Mouse (Mus musculus) layer of hippocampus, postnatal 14 days (tissue): Measurements from ENCODE around the gene Coa6. TPM values are rescaled to one million over a fixed set of nuclear protein-coding genes. Genes with fewer than 3 reads are reported as not detected.
"Not testable (repeated sequence)": the region's sequence is repeated elsewhere in the genome, so short reads cannot be mapped to it uniquely, and the experiment has no call there.

Source experiments
- DNase-seq, 2 experiments: peaks; one replicate each; pipeline ENCODE4 v3.0.0; 2021 to 2022; ENCODE audit warnings: low spot score in 2 of 2, mixed read lengths in 1 of 2
- long read RNA-seq, 2 experiments: library from polyadenylated mRNA; stranded (forward); transcript quantifications; one replicate each; pipeline ENCODE4 v2.0.0; 2021
- total RNA-seq, 2 experiments: library from RNA; stranded (reverse); gene quantifications; 2 replicates each; pipeline ENCODE4 v1.2.3; 2021

The Coa6 gene
- 10 to 100 TPM; 25.4 to 31.0 TPM for total RNA-seq
- long read RNA-seq, experiment 1, transcript Coa6-201 (2 exons, 747 nt): major isoform, 10 of 10 reads
- long read RNA-seq, experiment 1, partial matches to known transcripts: 0 of 10 reads
- long read RNA-seq, experiment 1, other reads (novel, unspliced or antisense): 0 of 10 reads
- long read RNA-seq, experiment 2, transcript Coa6-201 (2 exons, 747 nt): major isoform, 26 of 26 reads
- long read RNA-seq, experiment 2, partial matches to known transcripts: 0 of 26 reads
- long read RNA-seq, experiment 2, other reads (novel, unspliced or antisense): 0 of 26 reads

DNA sequence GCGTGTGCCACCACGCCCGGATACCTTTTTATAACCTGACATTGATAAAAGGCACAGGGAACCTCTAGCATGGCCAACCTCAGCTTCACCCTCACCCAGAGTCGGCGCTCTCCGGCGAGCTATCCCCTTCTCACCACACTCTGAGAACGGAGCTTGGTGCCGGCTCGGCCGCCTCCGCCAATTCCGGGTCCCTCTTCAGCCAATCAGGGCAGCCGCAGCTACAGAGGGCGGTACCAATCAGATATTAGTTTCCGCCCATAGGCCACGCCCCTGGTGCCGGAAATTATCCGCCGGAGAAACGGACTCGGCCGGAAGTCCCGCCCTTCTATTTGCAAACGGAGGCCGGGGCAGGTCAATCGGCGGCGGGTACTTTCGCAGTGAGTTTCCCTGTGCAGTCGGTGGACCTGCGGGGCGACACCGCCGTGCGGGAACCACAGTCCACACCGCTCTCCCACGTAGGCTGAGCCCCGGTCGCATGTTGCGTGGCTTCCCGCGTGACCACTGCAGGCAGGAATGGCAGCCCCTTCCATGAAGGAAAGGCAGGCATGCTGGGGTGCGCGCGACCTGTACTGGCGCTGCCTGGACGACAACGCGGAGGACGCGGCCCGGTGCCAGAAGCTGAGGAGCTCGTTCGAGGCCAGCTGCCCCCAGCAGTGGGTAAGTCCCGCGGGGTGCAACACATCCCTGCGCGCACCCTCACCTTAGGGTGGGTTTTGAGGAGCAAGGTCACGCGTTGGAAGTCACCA lies at the start of gene Coa6:
TSS of gene Coa6 (plus strand) at position 342 of the 746 bp plus-strand sequence.
- peak; percentile 96 to 98 for DNase-seq

DNA sequence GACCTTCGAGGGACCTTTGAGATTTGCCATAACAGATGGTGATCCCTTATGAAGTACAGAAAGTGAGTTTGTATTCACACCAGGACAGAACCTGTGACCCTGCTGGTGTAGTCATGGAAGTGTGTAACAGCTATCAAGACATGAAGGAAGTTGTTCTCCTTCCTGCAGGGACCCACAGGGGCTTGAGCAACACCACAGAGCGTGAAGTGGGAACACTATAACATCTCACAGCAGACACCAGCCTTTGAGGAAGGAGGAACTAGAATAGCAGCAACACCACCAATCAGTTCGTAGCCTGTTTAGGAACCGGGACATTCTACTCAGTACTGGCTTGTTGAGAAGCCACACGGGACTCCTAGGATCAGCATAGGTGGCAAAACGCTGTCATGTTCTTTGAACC lies 42.7 kb upstream of the Coa6 start:
- DNase-seq: no peak

GRCm38 (mm10) chr8:126380141-126380540 lies 42.2 kb upstream of the Coa6 start:
- DNase-seq: no peak

DNA sequence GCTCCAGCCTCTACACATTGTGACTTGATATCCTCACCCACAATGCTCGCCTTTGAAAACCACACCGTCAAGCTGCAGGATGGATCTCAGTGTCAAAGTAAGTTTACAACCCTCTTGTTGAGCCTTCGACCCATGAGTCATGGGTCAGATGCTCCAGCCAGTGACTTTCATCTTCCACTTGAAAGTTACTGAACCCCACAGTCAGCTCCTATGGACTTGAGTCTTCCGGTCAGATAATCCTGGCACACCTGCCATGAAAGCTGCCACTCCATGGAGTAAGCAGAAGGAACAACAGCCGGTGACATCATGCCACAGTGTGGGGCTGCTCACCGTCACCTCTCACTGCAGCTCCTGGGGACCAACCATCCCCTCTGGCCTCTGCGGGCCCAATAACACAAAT lies 41.0 kb upstream of the Coa6 start:
- no peak for DNase-seq

DNA sequence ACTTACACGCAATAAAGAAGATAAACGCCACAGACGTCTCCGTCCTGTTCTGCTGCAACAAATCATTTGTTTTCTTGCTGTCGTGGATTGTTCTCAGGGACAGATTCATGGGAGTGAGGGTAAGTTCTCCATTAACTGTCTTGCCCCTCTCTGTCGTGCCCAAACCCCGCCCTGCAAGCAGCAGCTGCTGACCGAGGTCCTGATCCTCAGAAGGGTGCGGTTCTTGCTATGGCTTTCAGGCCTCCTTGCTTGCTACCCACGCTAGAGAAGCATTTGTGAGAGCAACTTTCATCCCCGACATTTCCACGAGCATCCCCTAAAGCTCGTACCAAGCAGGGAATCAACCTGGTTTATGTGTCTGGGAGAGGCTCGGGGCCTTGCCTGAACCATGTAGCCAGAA lies 40.1 kb upstream of the Coa6 start:
- no peak for DNase-seq

GRCm38 (mm10) chr8:126382749-126383148 lies 39.6 kb upstream of the Coa6 start:
- peak; percentile 26 to 47 for DNase-seq

DNA sequence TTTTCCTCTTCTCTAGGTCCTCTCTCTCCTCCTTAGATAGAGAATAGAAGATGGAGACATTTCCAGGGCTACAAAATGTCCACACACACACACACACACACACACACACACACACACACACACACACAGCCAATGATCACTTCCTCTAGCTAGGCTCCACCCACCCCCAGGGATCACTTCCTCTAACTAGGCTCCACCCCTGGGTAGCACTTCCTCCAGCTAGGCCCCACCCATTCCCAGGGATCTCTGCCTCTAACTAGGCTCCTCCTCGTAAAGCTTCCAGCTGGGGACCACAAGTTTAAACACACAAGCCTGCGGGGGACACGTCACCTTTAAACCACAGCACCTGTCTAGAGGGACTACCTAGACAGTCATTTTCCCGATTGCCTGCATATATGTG lies 34.7 kb upstream of the Coa6 start:
- DNase-seq: no peak

DNA sequence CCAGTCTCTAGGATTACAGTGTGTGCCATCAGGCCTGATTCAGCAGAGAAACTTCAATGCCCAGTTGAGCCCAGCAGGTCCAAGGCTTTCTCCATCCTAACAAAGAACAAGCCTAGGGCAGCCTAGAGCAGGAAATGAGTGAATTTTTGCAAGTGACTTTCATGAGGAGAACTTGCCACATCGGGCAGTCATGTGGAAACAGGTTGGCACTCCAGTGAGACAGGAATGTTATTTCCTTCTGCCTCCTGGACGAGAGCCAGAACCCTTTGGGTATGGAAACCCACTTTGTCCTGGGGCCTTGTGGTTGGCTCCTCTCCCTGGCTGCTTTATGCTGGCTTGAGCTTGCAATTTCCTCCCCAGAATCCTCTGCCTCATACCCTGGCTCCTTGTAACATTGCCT lies 30.8 kb upstream of the Coa6 start:
- no peak for DNase-seq

DNA sequence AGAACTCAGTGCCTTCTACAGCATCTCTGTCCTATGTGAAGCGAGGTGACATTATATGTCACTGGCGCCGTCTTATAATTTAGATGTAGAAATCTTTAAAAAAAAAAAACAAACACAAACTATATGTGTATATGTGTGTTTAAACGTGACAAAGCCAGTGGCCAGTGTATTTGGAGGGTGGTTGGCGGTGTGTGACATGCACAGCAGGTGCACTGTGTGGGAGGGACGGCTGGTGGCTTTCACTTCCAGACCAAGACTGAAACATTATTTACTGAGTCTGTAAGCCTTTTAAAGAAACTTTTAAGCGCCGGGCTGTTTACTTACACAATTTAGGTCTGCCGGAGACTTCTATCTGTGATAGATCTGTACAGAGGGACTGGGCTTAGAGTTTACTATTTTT lies 26.9 kb upstream of the Coa6 start:
- DNase-seq: no peak

DNA sequence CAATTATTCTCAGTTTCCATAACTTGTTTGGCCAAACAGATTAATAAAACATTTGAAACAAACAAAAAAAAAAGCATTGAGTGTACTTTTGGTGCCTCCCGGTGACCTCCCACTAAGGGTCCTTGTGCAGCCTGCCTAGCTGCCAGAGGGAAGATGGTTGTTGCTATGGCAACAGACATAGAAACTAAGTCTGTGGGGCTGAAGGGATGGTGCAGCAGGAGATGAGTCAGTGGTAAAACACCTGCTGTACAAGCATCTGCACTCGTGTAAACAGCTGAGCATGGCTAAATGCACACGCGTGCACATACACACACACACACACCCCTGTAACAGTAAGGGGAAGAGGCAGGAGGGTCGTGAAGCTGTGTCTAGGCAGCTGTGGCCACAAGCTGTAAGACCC lies 26.4 kb upstream of the Coa6 start:
- DNase-seq: no peak

DNA sequence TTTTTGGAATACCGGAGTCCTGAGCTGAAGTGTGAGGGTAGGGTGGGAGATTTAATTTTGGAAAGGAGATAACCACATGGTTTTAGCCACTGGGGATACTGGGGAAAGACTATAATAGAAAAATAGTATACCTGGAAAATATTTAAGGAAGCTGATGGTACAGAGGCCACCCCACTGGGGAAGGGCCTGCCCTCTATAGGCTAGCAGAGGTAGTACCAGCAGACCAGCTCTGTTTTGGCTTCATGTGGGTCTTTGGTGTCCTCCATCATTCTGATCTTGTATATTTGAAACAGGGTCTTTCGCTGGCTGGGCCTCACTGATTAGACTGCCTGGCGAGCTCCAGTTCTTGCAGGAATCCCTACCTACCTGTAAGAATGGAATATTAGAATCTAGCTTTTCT lies 24.0 kb upstream of the Coa6 start:
- DNase-seq: no peak

DNA sequence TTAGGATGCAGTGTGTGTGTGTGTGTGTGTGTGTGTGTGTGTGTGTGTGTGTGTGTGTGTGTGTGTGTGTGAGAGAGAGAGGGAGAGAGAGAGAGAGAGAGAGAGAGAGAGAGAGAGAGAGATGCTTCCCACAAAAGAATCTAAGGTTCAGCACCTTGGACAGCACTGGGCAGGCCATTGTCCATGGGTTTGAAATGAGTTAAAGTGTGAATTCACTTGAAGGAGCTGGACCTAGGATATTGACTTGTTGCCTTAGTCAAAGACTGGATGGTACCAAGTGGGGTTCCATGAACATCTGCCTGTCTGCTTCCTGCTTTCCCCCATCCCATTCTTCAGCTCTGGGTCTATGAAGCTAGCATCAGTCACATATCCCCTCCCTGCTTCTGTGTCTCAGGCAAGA lies 17.8 kb upstream of the Coa6 start:
- DNase-seq: not testable (repeated sequence)

DNA sequence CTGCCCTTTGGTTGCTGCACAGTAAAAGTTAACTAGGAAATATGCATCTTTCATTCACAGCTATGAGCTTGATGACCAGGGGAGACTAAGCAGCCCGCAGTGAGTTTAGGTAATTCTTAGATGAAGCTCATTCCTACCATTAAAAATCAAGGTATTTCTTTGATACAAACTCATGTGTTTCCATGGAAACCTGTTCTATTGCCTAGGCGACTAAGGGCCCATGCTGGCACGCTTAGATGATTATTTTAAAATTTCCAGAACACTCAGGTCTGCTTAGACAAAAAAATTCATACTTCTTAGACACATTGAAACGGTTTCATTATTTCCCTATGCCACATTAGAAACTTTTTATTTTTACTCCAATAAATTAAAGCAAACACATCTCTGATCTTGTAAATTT lies 17.3 kb upstream of the Coa6 start:
- DNase-seq: no peak

GRCm38 (mm10) chr8:126420834-126421233 lies 1.5 kb upstream of the Coa6 start:
- no peak for DNase-seq

- DNase-seq: no peak
Observed at GRCm38 (mm10) chr8:126422920-126423300, 595 bp downstream of the Coa6 start.

- DNase-seq: no peak
Observed at GRCm38 (mm10) chr8:126424163-126424562, 1.8 kb downstream of the Coa6 start.

DNA sequence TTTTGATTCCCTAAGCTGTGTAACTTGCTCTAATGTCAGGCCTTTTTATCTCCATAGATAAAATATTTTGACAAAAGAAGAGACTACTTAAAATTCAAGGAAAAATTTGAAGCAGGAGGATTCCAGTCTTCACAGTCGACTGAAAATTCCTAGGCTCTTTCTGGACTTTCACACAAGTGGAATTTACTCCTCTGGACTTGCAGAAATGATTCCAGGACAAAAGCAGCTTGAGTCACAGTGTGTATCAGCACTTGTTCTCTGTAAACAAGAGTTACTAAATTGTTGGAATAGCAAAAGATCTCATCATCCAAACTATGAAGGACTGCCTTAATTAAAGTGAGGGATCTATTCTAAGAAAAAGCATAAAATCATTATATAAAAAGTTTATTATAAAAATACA lies 2.6 kb downstream of the Coa6 start:
- no peak for DNase-seq

DNA sequence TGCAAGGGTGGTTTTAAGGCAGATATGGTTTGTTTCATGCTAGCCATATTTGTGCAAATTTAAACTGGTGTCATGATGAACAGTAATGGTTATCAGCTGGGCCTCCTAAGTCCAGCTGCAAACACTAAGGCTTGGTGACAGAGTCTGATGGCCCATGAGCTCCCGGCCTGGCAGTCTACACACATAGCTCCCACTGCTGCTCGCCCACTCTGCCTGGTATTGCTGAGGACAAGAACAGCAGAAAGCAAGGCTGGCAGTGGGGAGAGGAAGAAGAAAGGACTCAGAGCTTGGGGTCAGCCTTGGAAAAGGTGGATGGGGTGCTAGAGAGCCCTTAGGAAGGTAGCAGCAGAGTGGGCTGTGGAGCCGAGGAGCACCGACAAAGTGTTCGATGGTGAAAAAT lies 7.3 kb downstream of the Coa6 start:
- no peak for DNase-seq

GRCm38 (mm10) chr8:126433827-126434226 lies 11.5 kb downstream of the Coa6 start:
- peak in 1 of 2 experiments; percentile 27 for DNase-seq

DNA sequence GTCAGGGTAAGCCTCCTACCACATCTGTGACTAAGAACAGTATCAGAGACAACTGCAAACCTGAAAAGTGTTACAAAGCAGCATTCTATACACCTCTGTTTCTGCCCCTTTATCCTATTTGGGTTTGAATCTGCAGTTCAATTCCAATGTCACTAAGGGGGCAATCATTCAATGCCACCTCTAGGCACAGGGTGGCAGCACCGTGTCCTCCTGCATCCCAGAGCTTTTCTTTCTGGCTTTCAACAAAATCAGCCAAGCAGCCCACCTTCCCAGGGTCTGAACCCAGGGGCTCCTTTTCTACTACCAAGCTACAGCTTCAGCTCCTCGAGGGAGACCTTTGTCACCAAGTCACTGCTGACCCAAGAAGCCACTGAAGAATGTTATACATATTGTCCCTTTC lies 16.6 kb downstream of the Coa6 start:
- DNase-seq: no peak

DNA sequence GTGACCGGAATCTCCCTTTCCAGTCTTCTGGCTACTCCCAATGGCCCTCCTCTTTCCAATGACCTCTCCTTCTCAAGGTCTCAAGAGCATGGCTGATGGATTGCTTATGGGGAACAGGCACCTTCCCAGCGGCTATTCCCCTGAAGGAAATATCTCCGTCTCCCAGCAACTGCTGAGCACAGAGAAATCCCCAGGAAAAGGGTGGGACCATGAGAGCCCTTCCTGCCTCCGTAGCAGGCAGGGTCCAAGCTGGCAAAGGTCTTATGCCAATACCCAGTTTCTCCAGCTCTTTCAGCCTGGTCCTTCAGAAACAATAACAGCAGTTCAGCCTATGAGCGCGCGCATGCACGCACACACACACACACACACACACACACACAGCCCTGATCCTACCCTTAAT lies 28.8 kb downstream of the Coa6 start:
- DNase-seq: no peak

DNA sequence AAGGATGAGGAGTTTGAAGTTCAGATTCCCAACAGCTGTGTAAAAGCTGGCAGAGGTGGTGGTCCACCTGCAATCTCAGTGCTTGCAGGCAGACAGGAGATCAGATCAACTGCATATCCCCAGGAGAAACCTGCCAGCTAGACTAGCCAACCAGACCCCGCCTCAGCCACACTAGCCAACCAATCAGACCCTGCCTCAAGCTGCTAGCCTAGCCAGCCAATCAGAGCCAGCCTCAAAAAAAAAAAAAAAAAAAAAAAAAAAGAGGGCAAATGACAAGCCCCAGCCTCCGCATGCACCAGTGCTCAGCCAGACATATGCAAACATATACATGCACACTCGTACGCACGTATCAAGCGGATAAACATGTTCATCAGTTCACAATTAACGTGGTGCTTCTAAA lies 33.1 kb downstream of the Coa6 start:
- DNase-seq: no peak

- DNase-seq: no peak
Observed at GRCm38 (mm10) chr8:126460274-126460673, 38.0 kb downstream of the Coa6 start.
